Mouse (Mus musculus) brain, embryonic 14.5 days (tissue): ENCODE data around the gene Crybg3. TPM values are rescaled to one million over a fixed set of nuclear protein-coding genes. Genes with fewer than 3 reads are reported as not detected.

Experiments used
- DNase-seq: peaks from one replicate; pipeline ENCODE4 v3.0.0-alpha.2; 2011; ENCODE audit warnings: low read depth
- CTCF ChIP-seq: fragments of 200-500 bp; IDR thresholded peaks from 2 replicates; pipeline ENCODE4 v1.5.1; 2012; ENCODE audit warnings: inconsistent platforms, mild to moderate bottlenecking, moderate library complexity, borderline replicate concordance; ENCODE audit not compliant: insufficient read depth, insufficient read length; ENCODE audit errors: extremely low read depth
- POLR2A ChIP-seq: fragments of 200-500 bp; IDR thresholded peaks from 2 replicates; pipeline ENCODE4 v1.6.1; 2012; ENCODE audit warnings: mild to moderate bottlenecking, inconsistent platforms, borderline replicate concordance; ENCODE audit not compliant: poor library complexity, insufficient read depth, insufficient read length, severe bottlenecking; ENCODE audit errors: extremely low read depth
- polyA plus RNA-seq: library from polyadenylated mRNA; depleted of rRNA; stranded (reverse); fragments of >200 nt; gene quantifications from 2 replicates; pipeline ENCODE4 v1.2.3, GENCODE M21; 2012; rRNA removed

Gene Crybg3
- 2.3 and 4.7 TPM in 2 replicates for polyA plus RNA-seq

DNA sequence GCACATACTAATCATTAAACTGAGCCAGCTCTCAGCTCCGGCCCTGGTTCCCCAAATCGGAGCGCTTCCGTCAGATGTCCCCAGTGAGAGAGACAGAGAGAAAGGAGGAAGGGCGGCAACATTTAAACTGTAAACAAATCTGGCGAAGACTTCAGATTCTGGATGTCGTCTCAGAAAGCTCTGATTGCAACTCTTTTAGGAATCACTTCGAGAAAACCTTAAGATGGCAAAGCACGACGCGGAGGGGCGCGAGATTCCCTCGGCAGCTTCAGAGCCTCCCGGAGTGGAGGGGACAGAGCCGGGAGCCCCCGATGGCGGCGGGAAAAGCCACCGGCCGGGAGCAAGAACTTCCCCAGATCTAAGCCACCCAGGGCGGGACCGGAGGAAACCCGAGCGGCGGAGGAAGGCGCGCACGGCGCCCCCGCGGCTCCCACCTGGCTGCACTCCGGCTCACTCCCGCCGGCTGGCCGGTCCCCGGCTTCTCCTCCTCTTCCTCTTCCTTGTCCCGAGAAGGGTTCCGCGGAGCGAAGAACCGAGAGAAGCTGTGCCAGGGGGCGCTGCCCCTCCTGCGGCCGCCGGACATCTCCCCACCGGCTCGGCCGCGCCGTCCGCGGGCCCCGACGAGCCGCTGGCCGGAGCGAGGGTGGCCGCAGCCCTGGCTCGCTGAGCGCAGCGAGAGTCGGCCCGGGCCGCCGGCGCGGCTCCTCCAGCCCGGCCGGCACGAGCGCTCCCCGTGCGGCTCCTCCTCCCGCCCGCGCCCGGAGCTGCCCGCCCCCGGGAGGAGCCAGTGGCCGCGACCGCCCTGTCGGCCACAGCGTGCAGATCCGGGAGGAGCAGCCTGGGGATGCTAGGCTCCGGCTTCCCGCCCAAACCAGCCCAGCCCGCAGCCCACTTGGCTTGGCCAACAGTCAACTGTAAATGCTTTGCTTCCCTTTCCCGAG is at the start of gene Crybg3:
Gene Crybg3 (minus strand): TSS at position 669 of the 941 bp plus-strand sequence.
- peak; percentile 77 for DNase-seq
- TF ChIP-seq POLR2A (peak; percentile 51; the same call in 1 of the 2 replicates), CTCF (peak; percentile 12; the same call in 1 of the 2 replicates)

DNA sequence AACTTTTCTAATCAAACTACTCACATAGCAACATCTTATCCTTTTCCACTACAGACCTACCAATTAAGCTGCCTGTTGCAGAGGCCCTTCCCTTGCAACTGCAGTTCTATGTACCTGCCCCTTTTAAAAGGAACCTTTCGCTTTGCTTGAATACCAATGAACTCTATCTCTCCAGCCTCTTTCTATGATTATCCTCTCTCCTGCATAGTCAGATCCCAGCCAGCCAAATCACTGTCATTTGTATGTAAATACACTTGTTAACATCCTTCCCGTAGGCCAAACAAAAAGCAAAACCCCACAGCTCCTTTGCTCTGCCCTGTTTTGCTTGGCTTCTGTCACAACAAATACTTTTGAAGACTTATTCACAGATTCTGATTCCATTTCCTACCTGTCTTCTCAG is 43.0 kb upstream of the Crybg3 start:
- DNase-seq: no peak
- TF ChIP-seq CTCF (no peak), POLR2A (no peak)

DNA sequence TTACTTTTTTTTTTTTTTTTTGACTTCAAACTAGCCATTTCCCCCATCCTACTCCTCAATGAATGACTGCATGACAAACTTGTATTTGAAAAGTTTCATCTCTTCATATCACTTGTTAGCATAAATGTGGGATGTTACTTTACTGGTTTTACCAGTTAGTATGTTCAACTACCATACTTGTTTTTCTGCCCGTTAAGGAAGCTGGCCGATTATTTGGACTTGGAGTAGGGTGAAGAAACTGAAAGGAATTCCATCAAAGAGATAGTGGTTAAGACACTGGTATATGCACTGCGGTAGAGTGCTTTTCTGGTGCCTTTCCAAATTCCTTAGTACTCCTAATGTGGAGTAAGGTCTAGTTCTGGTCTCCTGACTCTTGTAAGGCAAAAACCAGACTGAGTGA is 39.2 kb upstream of the Crybg3 start:
- TF ChIP-seq POLR2A (no peak), CTCF (no peak)
- DNase-seq: no peak

DNA sequence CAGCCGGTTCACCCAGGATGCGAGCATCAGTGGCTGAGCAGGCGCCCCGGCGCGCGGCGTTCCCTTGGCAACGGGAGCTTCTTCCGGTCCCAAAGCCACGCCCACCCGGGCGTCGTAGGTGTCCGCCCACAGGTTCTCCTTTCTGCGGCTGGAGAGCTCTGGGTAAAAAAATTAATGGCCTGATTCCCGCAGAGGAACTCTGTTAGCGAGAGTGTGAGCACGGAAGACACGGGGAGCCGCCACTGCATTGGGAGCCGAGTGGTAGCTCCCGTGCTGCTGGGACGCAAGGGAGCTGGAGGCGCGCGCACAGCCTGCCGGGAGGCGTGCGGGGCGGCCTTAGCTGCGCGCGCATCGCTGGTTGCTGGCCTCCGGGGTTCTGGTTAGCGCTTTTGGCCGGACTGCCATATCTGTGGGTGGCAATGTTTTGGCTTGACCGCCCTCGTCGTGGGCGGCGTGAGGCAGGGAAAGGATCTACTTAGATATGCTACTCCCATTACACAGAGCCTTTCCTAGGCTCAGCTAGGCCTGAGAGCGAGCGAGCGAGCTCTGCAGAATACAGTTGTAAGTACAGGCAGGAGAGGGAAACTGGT is 38.4 kb upstream of the Crybg3 start, which contains the start of gene Arl6:
Gene Arl6 (minus strand): TSS at position 290 of the 590 bp plus-strand sequence.
- TF ChIP-seq POLR2A: peak; percentile 29; the same call in 1 of the 2 replicates
- no peak for TF ChIP-seq CTCF
- DNase-seq: peak; percentile 98

- DNase-seq: no peak
- TF ChIP-seq CTCF (no peak), POLR2A (no peak)
Observed at GRCm38 (mm10) chr16:59634598-59634997, 33.8 kb upstream of the Crybg3 start.

- DNase-seq: no peak
- TF ChIP-seq POLR2A (no peak), CTCF (no peak)
Observed at GRCm38 (mm10) chr16:59621554-59621953, 20.8 kb upstream of the Crybg3 start.

- peak; percentile 84 for DNase-seq
- TF ChIP-seq CTCF: peak; percentile 59; the same call in 1 of the 2 replicates
- TF ChIP-seq POLR2A: no peak
Observed at GRCm38 (mm10) chr16:59617167-59617566, 16.4 kb upstream of the Crybg3 start.

- TF ChIP-seq CTCF: no peak
- TF ChIP-seq POLR2A: no peak
- no peak for DNase-seq
Observed at GRCm38 (mm10) chr16:59615675-59616074, 14.9 kb upstream of the Crybg3 start.

DNA sequence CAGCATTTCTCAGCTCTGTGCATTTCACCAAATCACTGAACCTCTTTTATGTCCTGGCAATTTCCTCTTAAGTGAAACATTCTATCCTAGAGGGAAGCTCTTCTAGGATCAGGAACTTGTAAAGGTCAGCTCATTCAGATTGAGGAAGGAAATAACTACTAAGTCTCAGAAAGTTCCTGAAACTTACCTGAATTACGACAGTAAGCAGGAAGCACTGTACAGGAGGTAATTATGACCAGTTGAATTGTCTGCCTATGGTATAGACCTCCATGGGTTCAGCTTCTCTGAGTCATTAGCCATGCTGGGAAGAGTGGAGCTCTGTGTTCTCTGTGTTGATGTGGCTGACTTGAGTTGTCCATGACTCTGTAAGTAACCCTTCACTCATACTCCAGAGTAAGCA is 10.0 kb upstream of the Crybg3 start:
- no peak for TF ChIP-seq POLR2A
- no peak for TF ChIP-seq CTCF
- no peak for DNase-seq

DNA sequence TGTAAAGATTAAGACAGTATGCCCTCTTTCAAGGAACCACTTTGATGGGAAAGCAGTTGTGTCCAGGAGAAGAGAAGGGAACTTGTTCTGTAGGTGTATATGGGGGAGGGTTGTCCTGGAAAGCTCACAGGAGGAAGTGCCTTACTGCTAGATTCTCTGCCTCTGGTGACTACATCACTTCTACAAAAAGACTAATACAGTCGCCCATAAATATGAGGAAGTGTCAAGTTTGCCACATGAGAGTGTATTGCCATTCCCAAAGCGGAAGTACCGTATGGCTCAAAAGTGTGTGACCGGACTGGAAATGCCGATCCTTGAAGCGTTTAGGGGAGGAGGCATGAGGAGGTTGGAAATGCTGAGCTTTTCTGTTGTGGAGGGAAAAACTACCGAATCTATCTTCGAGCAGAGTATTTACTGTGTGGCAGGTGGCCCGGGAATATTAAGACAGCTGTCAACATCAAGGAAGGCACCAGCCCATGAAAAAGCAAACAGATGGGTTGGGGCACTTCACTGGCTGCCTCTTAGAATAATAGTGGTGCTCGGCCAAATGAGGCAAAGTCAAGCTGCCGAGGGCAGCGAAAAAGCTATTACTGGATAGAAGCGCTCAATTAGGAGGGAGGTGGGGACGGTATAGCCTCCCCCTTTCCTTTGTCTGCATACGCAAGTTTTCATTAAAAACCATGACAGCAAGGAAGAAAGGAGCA is 3.5 kb upstream of the Crybg3 start:
- TF ChIP-seq CTCF: no peak
- no peak for TF ChIP-seq POLR2A
- peak; percentile 89 for DNase-seq

GRCm38 (mm10) chr16:59599411-59600265 is 1.1 kb downstream of the Crybg3 start:
- DNase-seq: peak; percentile 27
- TF ChIP-seq CTCF (no peak), POLR2A (no peak)
